Mouse (Mus musculus): ENCODE measurements at regions not wholly inside any gene's neighbourhood (a gene's known extent, or its start where the extent isn't known, plus 50 kb on each side); places are given as distances from the start of the nearest gene placed in this dataset.

DNA sequence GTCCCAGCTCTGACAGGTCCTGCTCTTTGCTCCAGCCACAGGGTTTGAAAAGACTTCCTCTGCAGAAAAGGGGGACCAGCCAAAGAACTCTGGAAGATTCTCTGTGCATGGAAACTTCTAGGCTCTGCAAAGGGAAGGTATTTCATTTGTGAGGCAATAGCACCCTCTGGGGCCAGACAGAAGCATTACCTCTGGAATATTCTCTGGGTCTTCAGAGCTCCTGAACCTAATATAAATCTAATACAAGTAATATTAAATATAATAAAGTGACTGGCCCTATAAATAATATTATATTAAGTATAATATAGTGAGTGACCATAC lies 109.4 kb upstream of the Gm14444 start:
- no peak overlapping the region for H3K27ac ChIP-seq
- DNase-seq (ENCODE audit: extremely low spot score, low spot score): peak; percentile 44
- no peaks in the 10 kb centered on the region for H3K36me3 ChIP-seq (replicated peaks)
- no peaks in the 10 kb centered on the region for H3K9me3 ChIP-seq
- H3K4me3 ChIP-seq: no peak overlapping the region
- H3K27me3 ChIP-seq (ENCODE audit: poor library complexity, severe bottlenecking): no peaks in the 10 kb centered on the region
- peaks cover 6% of the 10 kb centered on the region; the same call in 1 of the 2 replicates for H3K4me1 ChIP-seq

GRCm38 (mm10) chr2:174901801-174902200 lies 108.2 kb upstream of the Gm14444 start:
- no peak overlapping the region for H3K4me3 ChIP-seq
- H3K36me3 ChIP-seq (replicated peaks): no peaks in the 10 kb centered on the region
- H3K27me3 ChIP-seq (ENCODE audit: poor library complexity, severe bottlenecking): no peaks in the 10 kb centered on the region
- DNase-seq (ENCODE audit: extremely low spot score, low spot score): no peak
- no peaks in the 10 kb centered on the region for H3K9me3 ChIP-seq
- H3K27ac ChIP-seq: 0 out of 2 replicates have a peak overlapping the region, but pooled peaks have one; percentile 35
- peaks cover 12% of the 10 kb centered on the region for H3K4me1 ChIP-seq
- 89% methylated on average over 16 of the region's 16 CpGs for WGBS

DNA sequence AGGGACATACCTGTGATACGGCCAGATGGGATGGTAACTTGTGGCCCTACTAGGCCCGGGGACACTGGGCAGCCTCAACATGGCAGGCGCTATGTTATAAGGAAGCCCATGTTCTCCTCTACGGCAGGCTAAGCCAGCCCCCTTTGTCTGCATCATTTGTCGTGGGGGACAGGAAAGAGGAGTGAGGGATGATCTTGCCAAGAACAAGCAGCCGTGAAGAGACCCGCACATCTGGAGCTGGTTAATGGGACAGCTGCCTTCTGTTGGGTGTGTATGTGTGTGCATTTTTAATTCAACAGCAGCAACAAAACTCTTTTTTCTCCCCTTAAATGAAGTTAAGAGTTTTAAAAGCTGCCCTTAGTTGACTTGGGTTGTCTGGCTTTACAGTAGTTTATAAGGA lies 106.4 kb upstream of the Gm14444 start:
- H3K4me3 ChIP-seq: no peak overlapping the region
- 77% methylated on average over 7 of the region's 7 CpGs for WGBS
- H3K36me3 ChIP-seq (replicated peaks): no peaks in the 10 kb centered on the region
- no peaks in the 10 kb centered on the region for H3K9me3 ChIP-seq
- peaks cover 12% of the 10 kb centered on the region for H3K4me1 ChIP-seq
- DNase-seq (ENCODE audit: extremely low spot score, low spot score): no peak
- H3K27ac ChIP-seq: peak overlapping the region; percentile 67
- no peaks in the 10 kb centered on the region for H3K27me3 ChIP-seq (ENCODE audit: poor library complexity, severe bottlenecking)

GRCm38 (mm10) chr2:174905865-174906639 lies 104.0 kb upstream of the Gm14444 start:
- Histone ChIP-seq H3K27ac (peak overlapping the region; percentile 56), H3K4me1 (peaks cover 12% of the 10 kb centered on the region), H3K4me3 (no peak overlapping the region), H3K36me3 (replicated peaks) (no peaks in the 10 kb centered on the region), H3K27me3 (ENCODE audit: poor library complexity, severe bottlenecking) (no peaks in the 10 kb centered on the region), H3K9me3 (no peaks in the 10 kb centered on the region)
- WGBS: 50% methylated on average over 6 of the region's 6 CpGs
- DNase-seq (ENCODE audit: extremely low spot score, low spot score): peak; percentile 49

DNA sequence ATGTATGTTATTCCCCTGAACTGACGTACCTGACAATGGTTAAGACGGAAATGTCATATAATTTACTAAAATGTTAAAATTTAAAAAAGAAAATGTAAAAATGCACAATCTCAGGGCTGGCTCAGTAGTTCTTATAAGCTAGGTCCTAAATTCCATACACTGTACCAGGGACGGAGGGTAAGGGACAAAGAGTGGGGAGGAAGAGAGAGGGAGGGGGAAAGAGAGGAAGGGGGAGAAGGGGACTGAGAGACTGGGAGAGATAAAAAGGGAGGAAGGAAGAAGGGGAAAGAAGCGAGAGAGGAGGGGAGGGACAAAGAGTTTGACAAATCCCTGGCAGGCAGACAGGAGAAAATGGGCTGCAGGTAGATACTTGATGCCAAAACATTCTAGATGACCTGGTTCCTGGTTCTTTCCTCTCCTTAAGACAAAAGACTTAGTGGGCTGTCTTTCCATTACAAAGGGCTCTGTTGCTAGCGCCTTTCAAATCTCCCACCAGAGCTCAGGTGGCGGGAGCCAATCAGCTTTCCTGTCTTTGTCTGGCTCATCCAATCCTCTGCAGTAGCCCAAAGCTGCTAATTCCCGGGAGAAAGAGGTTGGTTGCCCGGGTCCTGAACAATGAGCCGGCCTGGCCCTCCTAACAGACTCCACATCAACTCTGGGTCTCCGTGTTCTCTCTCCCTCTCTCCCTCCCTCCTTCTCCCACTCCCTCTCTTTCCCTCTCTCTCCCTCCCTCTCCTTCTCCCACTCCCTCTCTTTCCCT lies 92.7 kb upstream of the Gm14444 start:
- Histone ChIP-seq H3K27ac (peak overlapping the region; percentile 95), H3K9me3 (no peaks in the 10 kb centered on the region), H3K4me3 (peak overlapping the region; percentile 35), H3K4me1 (peaks cover 60% of the 10 kb centered on the region), H3K27me3 (ENCODE audit: poor library complexity, severe bottlenecking) (no peaks in the 10 kb centered on the region), H3K36me3 (replicated peaks) (no peaks in the 10 kb centered on the region)
- WGBS: 15% methylated on average over 10 of the region's 10 CpGs
- DNase-seq (ENCODE audit: extremely low spot score, low spot score): peak; percentile 86

DNA sequence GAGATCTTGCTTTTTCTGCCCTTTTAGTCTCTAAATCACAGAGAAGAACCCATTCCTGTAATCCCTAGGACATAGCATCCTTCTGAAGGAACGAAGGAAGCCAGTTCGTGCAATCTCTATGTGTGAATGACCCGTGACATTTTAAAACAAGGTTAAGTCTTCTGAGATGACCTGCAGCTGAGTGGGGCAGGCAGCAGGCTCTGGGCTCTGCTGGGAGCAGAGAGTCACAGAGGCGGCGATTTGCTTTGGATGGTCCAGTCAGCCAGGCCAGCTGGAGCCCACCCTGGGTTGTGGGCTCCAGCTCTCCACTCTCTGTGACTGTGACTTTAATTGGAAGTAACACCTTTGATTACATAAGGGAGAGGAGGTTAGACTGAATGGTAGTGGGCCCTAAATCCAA lies 92.1 kb upstream of the Gm14444 start:
- Histone ChIP-seq H3K36me3 (replicated peaks) (no peaks in the 10 kb centered on the region), H3K4me1 (peaks cover 60% of the 10 kb centered on the region), H3K4me3 (peak overlapping the region; percentile 35), H3K9me3 (no peaks in the 10 kb centered on the region), H3K27ac (peak overlapping the region; percentile 95), H3K27me3 (ENCODE audit: poor library complexity, severe bottlenecking) (no peaks in the 10 kb centered on the region)
- WGBS: 7% methylated on average over 5 of the region's 5 CpGs
- DNase-seq (ENCODE audit: extremely low spot score, low spot score): peak; percentile 47

- WGBS: 90% methylated on average over 4 of the region's 4 CpGs
- no peaks in the 10 kb centered on the region for H3K36me3 ChIP-seq (replicated peaks)
- DNase-seq (ENCODE audit: extremely low spot score, low spot score): no peak
- no peaks in the 10 kb centered on the region for H3K9me3 ChIP-seq
- H3K27ac ChIP-seq: no peak overlapping the region
- no peaks in the 10 kb centered on the region for H3K27me3 ChIP-seq (ENCODE audit: poor library complexity, severe bottlenecking)
- no peak overlapping the region for H3K4me3 ChIP-seq
- peaks cover 34% of the 10 kb centered on the region for H3K4me1 ChIP-seq
These were observed 87.8 kb upstream of the Gm14444 start for GRCm38 (mm10) chr2:174922208-174922607.

GRCm38 (mm10) chr2:174929718-174930117 lies 80.3 kb upstream of the Gm14444 start:
- WGBS: 80% methylated on average over 2 of the region's 2 CpGs

DNA sequence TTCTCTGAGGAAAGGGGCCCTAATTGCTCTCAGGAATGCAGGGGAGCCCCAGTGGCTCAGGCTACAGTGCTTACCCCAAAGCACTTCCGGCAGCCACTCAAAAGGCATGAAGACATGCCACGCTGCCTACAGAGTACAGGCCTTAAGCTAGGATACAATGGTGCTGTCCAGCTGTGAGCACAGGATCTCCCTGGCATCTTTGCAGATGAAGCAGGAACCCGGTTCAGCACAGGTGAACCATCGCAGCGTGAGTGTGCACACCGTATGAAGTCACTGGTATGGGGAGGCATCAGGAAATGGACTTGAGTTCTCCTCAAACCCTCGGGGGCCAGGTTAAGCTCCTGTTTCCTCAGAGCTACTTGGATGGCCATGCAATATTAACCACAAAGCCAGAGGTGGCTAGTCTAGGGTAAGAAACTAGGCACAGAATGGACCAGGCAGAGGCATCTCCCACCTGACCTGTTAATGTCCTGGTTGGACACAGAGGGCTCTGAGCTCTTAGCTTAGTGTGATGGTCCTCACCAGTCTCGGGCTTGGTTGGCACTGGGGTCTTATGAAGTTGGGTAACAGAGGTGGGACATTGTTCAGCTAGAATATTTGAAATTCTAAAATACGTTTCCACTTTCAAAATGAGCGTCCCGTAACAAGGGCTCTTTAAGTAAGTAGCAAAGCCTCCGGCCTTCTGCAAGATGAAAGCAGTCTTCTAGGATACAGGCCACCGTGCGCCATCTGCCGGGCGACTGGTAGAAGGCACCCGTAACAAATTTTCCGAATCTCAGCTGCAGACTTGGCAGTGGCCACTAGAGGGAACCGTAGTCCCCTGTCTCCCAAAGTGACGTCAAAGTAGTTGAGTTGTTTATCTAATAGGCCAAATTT lies 77.7 kb upstream of the Gm14444 start:
- WGBS: 38% methylated on average over 20 of the region's 20 CpGs
- Histone ChIP-seq H3K4me3 (peak overlapping the region; percentile 18; the same call in 1 of the 2 replicates), H3K36me3 (replicated peaks) (no peaks in the 10 kb centered on the region), H3K4me1 (peaks cover 10% of the 10 kb centered on the region), H3K27ac (peak overlapping the region; percentile 66; the same call in 1 of the 2 replicates), H3K9me3 (no peaks in the 10 kb centered on the region), H3K27me3 (ENCODE audit: poor library complexity, severe bottlenecking) (no peaks in the 10 kb centered on the region)
- peak; percentile 88 for DNase-seq (ENCODE audit: extremely low spot score, low spot score)

More at GRCm38 (mm10) chr2:174929718-174930117, 80.3 kb upstream of the Gm14444 start:
- no peak for DNase-seq (ENCODE audit: extremely low spot score, low spot score)
- Histone ChIP-seq H3K9me3 (no peaks in the 10 kb centered on the region), H3K27me3 (ENCODE audit: poor library complexity, severe bottlenecking) (no peaks in the 10 kb centered on the region), H3K27ac (no peak overlapping the region), H3K4me1 (peaks cover 10% of the 10 kb centered on the region), H3K4me3 (no peak overlapping the region), H3K36me3 (replicated peaks) (no peaks in the 10 kb centered on the region)

- 9% methylated on average over 6 of the region's 6 CpGs for WGBS
- peaks cover 10% of the 10 kb centered on the region for H3K4me1 ChIP-seq
- H3K27me3 ChIP-seq (ENCODE audit: poor library complexity, severe bottlenecking): no peaks in the 10 kb centered on the region
- H3K27ac ChIP-seq: no peak overlapping the region
- peak overlapping the region; percentile 18; the same call in 1 of the 2 replicates for H3K4me3 ChIP-seq
- H3K36me3 ChIP-seq (replicated peaks): no peaks in the 10 kb centered on the region
- DNase-seq (ENCODE audit: extremely low spot score, low spot score): no peak
- no peaks in the 10 kb centered on the region for H3K9me3 ChIP-seq
These were observed 77.1 kb upstream of the Gm14444 start for GRCm38 (mm10) chr2:174933013-174933353.

GRCm38 (mm10) chr2:174936665-174937064 lies 73.4 kb upstream of the Gm14444 start:
- Histone ChIP-seq H3K27me3 (ENCODE audit: poor library complexity, severe bottlenecking) (no peaks in the 10 kb centered on the region), H3K36me3 (replicated peaks) (no peaks in the 10 kb centered on the region), H3K4me1 (peaks cover 9% of the 10 kb centered on the region), H3K27ac (no peak overlapping the region), H3K4me3 (no peak overlapping the region), H3K9me3 (no peaks in the 10 kb centered on the region)
- DNase-seq (ENCODE audit: extremely low spot score, low spot score): peak; percentile 52
- WGBS: 40% methylated on average over 5 of the region's 5 CpGs

DNA sequence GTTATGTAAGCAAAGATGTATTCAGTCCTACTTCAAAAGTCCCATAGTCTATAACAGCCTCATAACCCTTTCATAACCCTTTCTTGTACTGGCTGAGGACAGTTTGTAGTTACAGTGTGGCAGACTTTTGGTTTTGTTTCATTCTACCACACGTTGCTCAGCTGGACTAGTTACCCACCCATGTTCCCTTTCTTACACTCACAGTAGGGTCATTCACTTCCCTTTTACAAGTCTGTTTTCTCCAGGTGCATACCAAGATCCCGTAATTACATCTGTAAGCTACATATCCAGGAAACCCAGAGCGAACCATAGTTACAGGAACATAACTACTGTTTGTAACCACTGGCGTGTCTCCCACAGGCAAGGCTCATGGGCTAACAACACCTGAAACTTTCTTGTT lies 72.1 kb upstream of the Gm14444 start:
- 89% methylated on average over 4 of the region's 4 CpGs for WGBS
- H3K4me1 ChIP-seq: no peaks in the 10 kb centered on the region
- no peak for DNase-seq (ENCODE audit: extremely low spot score, low spot score)
- H3K9me3 ChIP-seq: no peaks in the 10 kb centered on the region
- no peak overlapping the region for H3K27ac ChIP-seq
- H3K36me3 ChIP-seq (replicated peaks): no peaks in the 10 kb centered on the region
- no peak overlapping the region for H3K4me3 ChIP-seq
- H3K27me3 ChIP-seq (ENCODE audit: poor library complexity, severe bottlenecking): no peaks in the 10 kb centered on the region

Data from forebrain, embryonic 10.5 days (tissue).